Mouse (Mus musculus): Measurements from ENCODE around the gene Zbtb38. TPM values are rescaled to one million over a fixed set of nuclear protein-coding genes. Genes with fewer than 3 reads are reported as not detected.

Gene Zbtb38
- polyA plus RNA-seq, 1 experiment: 0.01 TPM

- H3K36me3 ChIP-seq (ENCODE audit: control insufficient read depth): no peaks in the 10 kb centered on the region
- no peaks in the 10 kb centered on the region for H3K27me3 ChIP-seq (ENCODE audit: control insufficient read depth)
- TF ChIP-seq GATA1 (IDR thresholded peaks at IDR 0.05; ENCODE audit: low read length) (no peak), TAL1 (IDR thresholded peaks at IDR 0.05; ENCODE audit: low read length) (no peak)
- no peak overlapping the region for H3K4me3 ChIP-seq (replicated peaks)
- no peaks in the 10 kb centered on the region for H3K4me1 ChIP-seq (ENCODE audit: control insufficient read depth)
- no peaks in the 10 kb centered on the region for H3K9me3 ChIP-seq (ENCODE audit: control insufficient read depth, low read length)
Measured at GRCm38 (mm10) chr9:96738563-96739355, 13.9 kb downstream of the Zbtb38 start.

GRCm38 (mm10) chr9:96735946-96736345 is 16.7 kb downstream of the Zbtb38 start:
- H3K4me1 ChIP-seq (ENCODE audit: control insufficient read depth): no peaks in the 10 kb centered on the region
- no peaks in the 10 kb centered on the region for H3K36me3 ChIP-seq (ENCODE audit: control insufficient read depth)
- H3K4me3 ChIP-seq (replicated peaks): no peak overlapping the region
- H3K27me3 ChIP-seq (ENCODE audit: control insufficient read depth): peaks cover 10% of the 10 kb centered on the region
- TF ChIP-seq GATA1 (IDR thresholded peaks at IDR 0.05; ENCODE audit: low read length) (no peak), TAL1 (IDR thresholded peaks at IDR 0.05; ENCODE audit: low read length) (no peak)
- H3K9me3 ChIP-seq (ENCODE audit: control insufficient read depth, low read length): no peaks in the 10 kb centered on the region

- Histone ChIP-seq H3K27me3 (ENCODE audit: control insufficient read depth) (peaks cover 10% of the 10 kb centered on the region), H3K4me1 (ENCODE audit: control insufficient read depth) (no peaks in the 10 kb centered on the region), H3K36me3 (ENCODE audit: control insufficient read depth) (no peaks in the 10 kb centered on the region), H3K4me3 (replicated peaks) (no peak overlapping the region), H3K9me3 (ENCODE audit: control insufficient read depth, low read length) (no peaks in the 10 kb centered on the region)
- TF ChIP-seq TAL1 (IDR thresholded peaks at IDR 0.05; ENCODE audit: low read length) (no peak), GATA1 (IDR thresholded peaks at IDR 0.05; ENCODE audit: low read length) (no peak)
Measured at GRCm38 (mm10) chr9:96733425-96733717, 19.3 kb downstream of the Zbtb38 start.

- H3K27me3 ChIP-seq (ENCODE audit: control insufficient read depth): peaks cover 10% of the 10 kb centered on the region
- no peaks in the 10 kb centered on the region for H3K36me3 ChIP-seq (ENCODE audit: control insufficient read depth)
- H3K4me3 ChIP-seq (replicated peaks): no peak overlapping the region
- TF ChIP-seq TAL1 (IDR thresholded peaks at IDR 0.05; ENCODE audit: low read length) (no peak), GATA1 (IDR thresholded peaks at IDR 0.05; ENCODE audit: low read length) (no peak)
- no peaks in the 10 kb centered on the region for H3K4me1 ChIP-seq (ENCODE audit: control insufficient read depth)
- H3K9me3 ChIP-seq (ENCODE audit: control insufficient read depth, low read length): no peaks in the 10 kb centered on the region
Measured at GRCm38 (mm10) chr9:96732644-96733424, 19.8 kb downstream of the Zbtb38 start.

- no peaks in the 10 kb centered on the region for H3K9me3 ChIP-seq (ENCODE audit: control insufficient read depth, low read length)
- no peak for TF ChIP-seq GATA1 (IDR thresholded peaks at IDR 0.05; ENCODE audit: low read length)
- TF ChIP-seq TAL1 (IDR thresholded peaks at IDR 0.05; ENCODE audit: low read length): no peak
- peaks cover 10% of the 10 kb centered on the region for H3K27me3 ChIP-seq (ENCODE audit: control insufficient read depth)
- no peaks in the 10 kb centered on the region for H3K4me1 ChIP-seq (ENCODE audit: control insufficient read depth)
- H3K4me3 ChIP-seq (replicated peaks): no peak overlapping the region
- H3K36me3 ChIP-seq (ENCODE audit: control insufficient read depth): no peaks in the 10 kb centered on the region
Measured at GRCm38 (mm10) chr9:96731961-96732511, 20.6 kb downstream of the Zbtb38 start.

- H3K4me3 ChIP-seq (replicated peaks): no peak overlapping the region
- H3K4me1 ChIP-seq (ENCODE audit: control insufficient read depth): no peaks in the 10 kb centered on the region
- H3K27me3 ChIP-seq (ENCODE audit: control insufficient read depth): peaks cover 10% of the 10 kb centered on the region
- no peaks in the 10 kb centered on the region for H3K9me3 ChIP-seq (ENCODE audit: control insufficient read depth, low read length)
- H3K36me3 ChIP-seq (ENCODE audit: control insufficient read depth): no peaks in the 10 kb centered on the region
- TF ChIP-seq GATA1 (IDR thresholded peaks at IDR 0.05; ENCODE audit: low read length) (no peak), TAL1 (IDR thresholded peaks at IDR 0.05; ENCODE audit: low read length) (no peak)
Measured at GRCm38 (mm10) chr9:96731039-96731895, 21.4 kb downstream of the Zbtb38 start.

GRCm38 (mm10) chr9:96730311-96730625 is 22.4 kb downstream of the Zbtb38 start:
- Histone ChIP-seq H3K4me3 (replicated peaks) (no peak overlapping the region), H3K36me3 (ENCODE audit: control insufficient read depth) (no peaks in the 10 kb centered on the region), H3K9me3 (ENCODE audit: control insufficient read depth, low read length) (no peaks in the 10 kb centered on the region), H3K27me3 (ENCODE audit: control insufficient read depth) (peaks cover 10% of the 10 kb centered on the region), H3K4me1 (ENCODE audit: control insufficient read depth) (no peaks in the 10 kb centered on the region)
- TF ChIP-seq TAL1 (IDR thresholded peaks at IDR 0.05; ENCODE audit: low read length) (no peak), GATA1 (IDR thresholded peaks at IDR 0.05; ENCODE audit: low read length) (no peak)

GRCm38 (mm10) chr9:96729537-96730310 is 22.9 kb downstream of the Zbtb38 start:
- no peaks in the 10 kb centered on the region for H3K9me3 ChIP-seq (ENCODE audit: control insufficient read depth, low read length)
- H3K4me3 ChIP-seq (replicated peaks): no peak overlapping the region
- H3K4me1 ChIP-seq (ENCODE audit: control insufficient read depth): no peaks in the 10 kb centered on the region
- H3K36me3 ChIP-seq (ENCODE audit: control insufficient read depth): no peaks in the 10 kb centered on the region
- TF ChIP-seq GATA1 (IDR thresholded peaks at IDR 0.05; ENCODE audit: low read length) (no peak), TAL1 (IDR thresholded peaks at IDR 0.05; ENCODE audit: low read length) (no peak)
- H3K27me3 ChIP-seq (ENCODE audit: control insufficient read depth): peaks cover 10% of the 10 kb centered on the region
